Mouse (Mus musculus): ENCODE measurements around the gene Metrn.

Metrn gene

GRCm38 (mm10) chr17:25830806-25831431 is 34.0 kb upstream of the Metrn start:
- DNase-seq (ENCODE audit: low spot score) = no peak

GRCm38 (mm10) chr17:25830200-25830753 is 33.3 kb upstream of the Metrn start:
- no peak for DNase-seq (ENCODE audit: low spot score)

GRCm38 (mm10) chr17:25829558-25830017 is 32.7 kb upstream of the Metrn start:
- DNase-seq (ENCODE audit: low spot score) = no peak

GRCm38 (mm10) chr17:25828712-25829557 is 32.0 kb upstream of the Metrn start, which contains the start of gene Jmjd8:
Gene Jmjd8 (plus strand): TSS chr17:25828867.
- DNase-seq (ENCODE audit: low spot score) = peak; percentile 85

- no peak for DNase-seq (ENCODE audit: low spot score)
Observed at GRCm38 (mm10) chr17:25828223-25828594, 31.3 kb upstream of the Metrn start.

GRCm38 (mm10) chr17:25827546-25828222 is 30.7 kb upstream of the Metrn start:
- DNase-seq (ENCODE audit: low spot score) = no peak

- no peak for DNase-seq (ENCODE audit: low spot score)
Observed at GRCm38 (mm10) chr17:25827011-25827410, 30.1 kb upstream of the Metrn start.

- no peak for DNase-seq (ENCODE audit: low spot score)
Observed at GRCm38 (mm10) chr17:25825984-25826570, 29.1 kb upstream of the Metrn start.

GRCm38 (mm10) chr17:25825311-25825710 is 28.4 kb upstream of the Metrn start:
- DNase-seq (ENCODE audit: low spot score) = no peak

GRCm38 (mm10) chr17:25824362-25825142 is 27.6 kb upstream of the Metrn start:
- no peak for DNase-seq (ENCODE audit: low spot score)

- DNase-seq (ENCODE audit: low spot score) = peak; percentile 93
Observed at GRCm38 (mm10) chr17:25823452-25823851, 26.5 kb upstream of the Metrn start, which contains the start of gene Wdr24. Gene Wdr24 (plus strand): TSS chr17:25823627.

GRCm38 (mm10) chr17:25818851-25819780 is 22.2 kb upstream of the Metrn start:
- DNase-seq (ENCODE audit: low spot score) = peak; percentile 22

- no peak for DNase-seq (ENCODE audit: low spot score)
Observed at GRCm38 (mm10) chr17:25817662-25818061, 20.7 kb upstream of the Metrn start.

- DNase-seq (ENCODE audit: low spot score) = peak; percentile 90
Observed at GRCm38 (mm10) chr17:25813471-25813870, 16.5 kb upstream of the Metrn start.

GRCm38 (mm10) chr17:25810890-25811289 is 14.0 kb upstream of the Metrn start:
- no peak for DNase-seq (ENCODE audit: low spot score)

- DNase-seq (ENCODE audit: low spot score) = no peak
Observed at GRCm38 (mm10) chr17:25809606-25810340, 12.8 kb upstream of the Metrn start.

GRCm38 (mm10) chr17:25808789-25809605 is 12.1 kb upstream of the Metrn start, which contains the start of gene Fbxl16:
Gene Fbxl16 (plus strand): TSS chr17:25809085.
- DNase-seq (ENCODE audit: low spot score) = peak; percentile 91

GRCm38 (mm10) chr17:25808028-25808427 is 11.1 kb upstream of the Metrn start:
- DNase-seq (ENCODE audit: low spot score) = peak; percentile 32

Data from retina, embryonic 14.5 days (tissue).